In the genomic region with DNA sequence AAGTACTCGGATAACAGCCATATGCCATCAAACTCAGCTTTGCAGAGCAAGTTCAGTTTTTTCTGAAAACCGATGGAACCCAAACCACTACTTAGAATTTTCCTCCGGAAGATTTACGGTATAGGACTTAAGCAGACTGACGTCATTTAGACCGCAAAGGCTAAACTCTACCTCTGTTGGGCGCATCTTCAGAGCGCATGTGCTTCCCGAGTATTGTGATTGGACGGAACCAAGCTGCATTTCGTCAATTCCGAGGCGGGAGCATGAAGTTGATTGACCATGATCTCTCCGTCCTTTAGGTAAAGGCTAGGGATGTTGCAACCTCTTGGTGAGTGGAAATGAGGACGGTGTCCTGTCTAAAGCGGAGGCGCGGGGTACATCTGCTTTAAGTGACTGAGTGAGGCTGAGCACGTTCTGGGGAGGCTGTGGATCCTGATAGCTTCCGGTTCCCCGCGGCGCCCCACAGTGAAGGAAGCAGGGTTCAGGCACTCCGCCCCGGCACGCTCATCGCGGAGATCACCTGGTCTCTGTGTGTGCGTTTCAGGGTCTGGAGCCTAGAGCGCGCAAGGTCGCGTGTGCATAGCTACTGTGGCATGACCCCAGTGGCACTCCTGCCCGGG, we compare ENCODE assay signal across 8 mouse cellular contexts. TPM values are rescaled to one million over a fixed set of nuclear protein-coding genes. Genes with fewer than 3 reads are reported as not detected.
A peak's percentile ranks its signal among the peaks of the same experiment; 100 is the strongest.
DNase-seq lines count a peak whose midpoint lies in the region; ATAC-seq and TF ChIP-seq lines count a peak whose summit lies in the region.

A gene (plus strand): TSS at position 199 of the 620 bp plus-strand sequence.

- TF ChIP-seq CTCF in ES-Bruce4 (IDR thresholded peaks at IDR 0.05; ENCODE audit: low read depth, low read length): no peak
- TF ChIP-seq CTCF in liver, postnatal 0 days (IDR thresholded peaks at IDR 0.05; ENCODE audit: low read depth): no peak

- H3K4me1 ChIP-seq in ES-Bruce4 (ENCODE audit: control insufficient read depth, insufficient read depth, low read length): peaks cover under 1% of the 10 kb centered on the region
- H3K4me1 ChIP-seq in forebrain, embryonic 13.5 days: peaks cover 7% of the 10 kb centered on the region
- peaks cover 11% of the 10 kb centered on the region for H3K4me1 ChIP-seq in liver, postnatal 0 days (ENCODE audit: insufficient read depth)
- H3K4me1 ChIP-seq in neural tube, embryonic 14.5 days (ENCODE audit: control insufficient read depth, insufficient read depth, low read length): peaks cover 5% of the 10 kb centered on the region

- no peaks in the 10 kb centered on the region for H3K9me3 ChIP-seq in ES-Bruce4 (replicated peaks; ENCODE audit: control insufficient read depth, insufficient read depth, low read length, poor library complexity, severe bottlenecking)
- no peaks in the 10 kb centered on the region for H3K9me3 ChIP-seq in forebrain, embryonic 13.5 days (replicated peaks)
- no peaks in the 10 kb centered on the region for H3K9me3 ChIP-seq in liver, postnatal 0 days (ENCODE audit: low read length)
- H3K9me3 ChIP-seq in neural tube, embryonic 14.5 days (ENCODE audit: control insufficient read depth, low read length): no peaks in the 10 kb centered on the region

- H3K36me3 ChIP-seq in ES-Bruce4 (ENCODE audit: control insufficient read depth, insufficient read depth, low read length, poor library complexity, severe bottlenecking): no peaks in the 10 kb centered on the region; the same call in 1 of the 2 replicates
- H3K36me3 ChIP-seq in forebrain, embryonic 13.5 days (ENCODE audit: poor library complexity, severe bottlenecking): no peaks in the 10 kb centered on the region
- H3K36me3 ChIP-seq in liver, postnatal 0 days (replicated peaks; ENCODE audit: insufficient read depth, low read length): no peaks in the 10 kb centered on the region
- H3K36me3 ChIP-seq in neural tube, embryonic 14.5 days (ENCODE audit: control insufficient read depth, insufficient read depth, low read length): no peaks in the 10 kb centered on the region

- peak within 1 kb of the TSS; percentile 88 for H3K4me3 ChIP-seq in ES-Bruce4 (ENCODE audit: low read depth, low read length)
- H3K4me3 ChIP-seq in forebrain, embryonic 13.5 days: peak within 1 kb of the TSS; percentile 77
- peak within 1 kb of the TSS; percentile 62 for H3K4me3 ChIP-seq in liver, postnatal 0 days (ENCODE audit: low read depth, low read length)
- H3K4me3 ChIP-seq in neural tube, embryonic 14.5 days (ENCODE audit: low read depth, low read length): peak within 1 kb of the TSS; percentile 58

- peak within 1 kb of the TSS; percentile 63 for H3K9ac ChIP-seq in ES-Bruce4 (ENCODE audit: low read depth, poor library complexity, severe bottlenecking)
- peak within 1 kb of the TSS; percentile 83 for H3K9ac ChIP-seq in forebrain, embryonic 13.5 days
- peak within 1 kb of the TSS; percentile 68 for H3K9ac ChIP-seq in liver, postnatal 0 days (replicated peaks)
- peak within 1 kb of the TSS; percentile 69 for H3K9ac ChIP-seq in neural tube, embryonic 14.5 days (replicated peaks; ENCODE audit: low read depth, low read length)

- WGBS in forebrain, embryonic 13.5 days: under 1% methylated on average over 34 of the region's 34 CpGs
- under 1% methylated on average over 34 of the region's 34 CpGs for WGBS in large intestine, adult 2 months
- WGBS in liver, postnatal 0 days (ENCODE audit: insufficient replicate concordance): under 1% methylated on average over 34 of the region's 34 CpGs
- under 1% methylated on average over 34 of the region's 34 CpGs for whole genome bisulfite sequencing in neural tube, embryonic 14.5 days

- H3K27me3 ChIP-seq in ES-Bruce4 (ENCODE audit: control insufficient read depth, insufficient read depth, low read length, poor library complexity, severe bottlenecking): no peaks in the 10 kb centered on the region
- H3K27me3 ChIP-seq in forebrain, embryonic 13.5 days: no peaks in the 10 kb centered on the region; the same call in 1 of the 2 replicates
- no peaks in the 10 kb centered on the region for H3K27me3 ChIP-seq in liver, postnatal 0 days (ENCODE audit: insufficient read depth, low read length)
- no peaks in the 10 kb centered on the region for H3K27me3 ChIP-seq in neural tube, embryonic 14.5 days (ENCODE audit: control insufficient read depth, insufficient read depth, low read length)

- intact Hi-C loops in heart, postnatal 10 days (cut with DNase I): loop anchor here (1.0 to 10.0 kb wide), 3 partner anchors 47 to 276 kb away; a partner anchor contains a TSS

- peak; percentile 99 for ATAC-seq in cerebellum, adult (ENCODE audit: insufficient number of reproducible peaks, low FRiP score, low TSS enrichment)
- peak; percentile 99 for ATAC-seq in forebrain, embryonic 13.5 days
- peak; percentile 96 for ATAC-seq in liver, postnatal 0 days
- ATAC-seq in neural tube, embryonic 14.5 days (ENCODE audit: low read depth): peak; percentile 98

- peak; percentile 73 for TF ChIP-seq POLR2A in ES-Bruce4 (IDR thresholded peaks at IDR 0.05; ENCODE audit: insufficient read depth, low read length)

- DNase-seq in heart, postnatal 10 days: peak; percentile 92
- DNase-seq in large intestine, adult 2 months (ENCODE audit: low read depth, low spot score): peak; percentile 88
- peak; percentile 85 for DNase-seq in liver, postnatal 0 days
- DNase-seq in testis, postnatal 10 days (ENCODE audit: low spot score): peak; percentile 77

- peak within 1 kb of the TSS; percentile 57 for H3K27ac ChIP-seq in ES-Bruce4 (ENCODE audit: insufficient read depth, low read length)
- peak within 1 kb of the TSS; percentile 66 for H3K27ac ChIP-seq in forebrain, embryonic 13.5 days
- peak within 1 kb of the TSS; percentile 82 for H3K27ac ChIP-seq in liver, postnatal 0 days (ENCODE audit: low read depth)
- H3K27ac ChIP-seq in neural tube, embryonic 14.5 days (ENCODE audit: low read depth, low read length): peak within 1 kb of the TSS; percentile 80

- H3K4me2 ChIP-seq in forebrain, embryonic 13.5 days: peak within 1 kb of the TSS; percentile 81
- peak within 1 kb of the TSS; percentile 86 for H3K4me2 ChIP-seq in liver, postnatal 0 days (ENCODE audit: low read depth, low read length)
- H3K4me2 ChIP-seq in neural tube, embryonic 14.5 days (ENCODE audit: low read depth, low read length): peak within 1 kb of the TSS; percentile 56

- no peak for TF ChIP-seq EP300 in ES-Bruce4 (IDR thresholded peaks at IDR 0.05; ENCODE audit: insufficient read depth, low read depth, low read length)
- no peak; the same call in 1 of the 2 replicates for TF ChIP-seq EP300 in liver, postnatal 0 days (IDR thresholded peaks at IDR 0.05; ENCODE audit: low read depth)

RNA-seq across cellular contexts. Expression of the gene that starts here (rescaled TPM):
- polyA plus RNA-seq in ES-Bruce4 (2011; ENCODE audit: insufficient read depth, insufficient read length, low read depth, missing spikeins): 20.9 and 24.0 TPM in 2 replicates
- 28.6 and 29.0 TPM in 2 replicates for polyA plus RNA-seq in forebrain, embryonic 13.5 days (2015; fragmentation: Nextera tagmentation; extraction: Ambion mirVana)
- total RNA-seq in heart, postnatal 10 days (2021): 10 to 100 TPM; 18.9 to 21.1 TPM
- 47.6 and 49.2 TPM in 2 replicates for polyA plus RNA-seq in large intestine, adult 2 months (2012; rRNA removed)
- polyA plus RNA-seq in liver, postnatal 0 days (2015; fragmentation: Nextera tagmentation; extraction: Ambion mirVana): 16.4 TPM in 2 replicates
- 33.2 and 34.6 TPM in 2 replicates for polyA plus RNA-seq in neural tube, embryonic 14.5 days (2014; fragmentation: Nextera tagmentation; extraction: Ambion mirVana)

Comparison
In these comparisons a context has a peak if more than half of its experiments do, and no peak if none do; other contexts are left out.
1. Peak in every context shown above with its lines: DNase-seq, ATAC-seq, H3K4me3 ChIP-seq and H3K27ac ChIP-seq.